Mouse (Mus musculus) A20 (cell line): ENCODE results near the gene Ang5.
"Not testable (repeated sequence)": the region's sequence is repeated elsewhere in the genome, so short reads cannot be mapped to it uniquely, and the experiment has no call there.

Experiments used
- DNase-seq: peaks from one replicate; pipeline ENCODE4 v3.0.0-alpha.2; 2011; ENCODE audit warnings: low read depth, low spot score

The Ang5 gene

GRCm38 (mm10) chr14:43956769-43957168 lies at the start of gene Ang5:
Ang5 (plus strand) TSS chr14:43957069.
- DNase-seq = not testable (repeated sequence)

- DNase-seq = not testable (repeated sequence)
Measured at GRCm38 (mm10) chr14:43918214-43918613, 38.7 kb upstream of the Ang5 start.

- not testable (repeated sequence) for DNase-seq
Measured at GRCm38 (mm10) chr14:43923459-43923858, 33.4 kb upstream of the Ang5 start, which contains the start of gene Ear10. Ear10 (minus strand) TSS chr14:43923559.

GRCm38 (mm10) chr14:43924688-43925403 lies 32.0 kb upstream of the Ang5 start, which contains the start of gene Gm8113:
Gm8113 (plus strand) TSS chr14:43925390.
- not testable (repeated sequence) for DNase-seq

DNA sequence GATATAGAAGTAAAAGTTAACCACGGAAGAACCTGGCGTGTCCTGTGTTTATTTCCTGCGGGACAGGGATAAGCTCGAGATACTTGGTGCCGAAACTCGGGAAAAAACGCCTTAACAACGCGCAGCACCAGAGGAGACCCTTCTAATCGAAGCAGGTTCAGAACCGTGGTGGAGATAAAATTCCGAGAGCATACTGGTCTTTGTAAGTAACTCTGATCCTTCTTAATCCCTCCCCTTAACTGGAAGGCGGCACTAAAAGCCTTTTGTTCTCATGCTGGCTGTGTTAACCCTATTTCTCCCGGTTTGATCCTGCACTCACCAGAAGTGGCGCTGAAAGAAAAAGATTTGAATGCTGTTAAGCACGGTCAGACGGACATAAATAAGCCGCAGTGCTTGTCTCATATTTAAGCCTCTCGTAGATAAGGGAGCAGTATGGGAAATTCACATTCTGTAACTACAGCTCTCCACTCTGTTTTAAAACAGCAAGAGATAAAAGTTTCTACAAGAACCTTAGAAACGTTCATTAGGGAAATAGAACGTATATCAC lies 31.4 kb upstream of the Ang5 start:
- not testable (repeated sequence) for DNase-seq

GRCm38 (mm10) chr14:43932991-43933390 lies 23.9 kb upstream of the Ang5 start:
- not testable (repeated sequence) for DNase-seq

DNA sequence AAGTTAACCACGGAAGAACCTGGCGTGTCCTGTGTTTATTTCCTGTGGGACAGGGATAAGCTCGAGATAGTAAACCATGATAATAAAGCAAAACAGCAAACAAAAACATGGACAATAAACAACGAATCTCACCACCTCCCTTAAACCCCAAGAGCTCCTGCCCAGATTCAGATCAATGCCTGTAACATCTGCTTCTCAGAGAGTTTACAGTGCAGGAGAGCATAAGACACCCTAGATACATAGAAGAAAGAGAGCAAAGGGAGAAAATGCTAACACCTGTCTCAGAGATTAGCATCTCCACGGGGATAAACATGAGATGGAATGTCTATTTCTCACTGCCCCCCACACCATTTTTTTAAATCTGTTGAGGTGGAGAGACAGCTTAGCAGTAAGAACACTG lies 23.5 kb upstream of the Ang5 start:
- not testable (repeated sequence) for DNase-seq

- DNase-seq = not testable (repeated sequence)
Measured at GRCm38 (mm10) chr14:43953382-43953781, 3.5 kb upstream of the Ang5 start.

GRCm38 (mm10) chr14:43955074-43955473 lies 1.8 kb upstream of the Ang5 start:
- not testable (repeated sequence) for DNase-seq

GRCm38 (mm10) chr14:43983454-43983853 lies 26.6 kb downstream of the Ang5 start:
- DNase-seq = no peak

DNA sequence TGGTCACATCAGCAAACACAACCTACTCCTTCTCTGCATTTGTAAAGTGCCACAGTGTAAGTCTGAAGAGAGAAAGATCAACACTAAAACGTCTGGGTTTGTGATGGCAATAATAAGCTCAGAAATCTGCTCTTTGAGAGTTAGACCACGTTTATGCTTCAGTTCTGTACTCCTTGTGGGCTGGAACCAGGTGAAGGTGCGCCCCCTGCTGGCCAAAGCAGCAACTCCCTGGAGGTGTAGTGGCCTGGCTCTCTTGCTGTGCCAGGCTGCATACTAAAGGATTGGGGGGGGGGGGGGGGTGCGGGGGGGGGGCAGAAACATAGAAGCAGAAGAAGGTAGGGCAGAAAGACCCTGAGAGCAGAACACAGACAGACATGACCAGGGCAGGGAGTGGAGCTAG lies 27.0 kb downstream of the Ang5 start:
- DNase-seq = no peak

- no peak for DNase-seq
Measured at GRCm38 (mm10) chr14:43986147-43986546, 29.3 kb downstream of the Ang5 start.

DNA sequence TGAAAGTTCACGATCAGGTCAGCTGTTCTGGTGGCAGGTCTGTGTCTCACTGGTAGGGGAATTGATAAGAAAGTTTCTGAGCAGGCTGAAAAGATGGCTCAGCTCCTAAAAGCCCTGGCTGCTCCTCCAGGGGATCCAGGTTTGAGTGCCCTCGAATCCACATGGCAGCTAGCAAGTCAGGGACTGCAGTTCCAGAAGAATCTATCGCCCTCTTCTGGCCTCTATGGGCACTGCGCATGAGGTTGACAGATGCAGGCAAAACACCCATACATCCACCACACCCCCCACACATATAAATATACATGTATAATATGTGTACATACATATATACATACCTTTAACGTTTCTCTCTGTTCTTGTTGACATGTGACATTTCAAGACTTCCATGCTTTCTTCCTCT lies 30.5 kb downstream of the Ang5 start:
- DNase-seq = peak; percentile 20

GRCm38 (mm10) chr14:43998455-43999000 lies 41.7 kb downstream of the Ang5 start:
- DNase-seq = not testable (repeated sequence)

DNA sequence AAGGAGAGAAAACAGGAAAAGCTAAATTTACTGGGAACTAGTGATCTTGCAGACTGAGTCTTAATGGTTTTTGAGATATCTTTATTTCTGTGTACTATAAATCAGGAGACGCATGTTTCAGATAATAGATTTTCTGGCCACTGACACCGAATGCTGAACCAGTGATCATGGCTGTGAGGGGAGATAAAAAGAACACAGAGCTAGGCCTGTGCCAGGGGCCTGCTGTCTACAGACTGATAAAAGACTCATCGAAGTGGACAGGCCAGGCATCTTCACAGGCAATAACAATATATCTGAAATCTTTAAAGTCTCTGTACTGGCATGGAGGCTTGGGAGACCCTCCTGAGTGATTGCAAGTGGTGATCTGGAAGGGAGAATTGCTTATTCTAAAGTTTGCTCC lies 44.7 kb downstream of the Ang5 start:
- no peak for DNase-seq

DNA sequence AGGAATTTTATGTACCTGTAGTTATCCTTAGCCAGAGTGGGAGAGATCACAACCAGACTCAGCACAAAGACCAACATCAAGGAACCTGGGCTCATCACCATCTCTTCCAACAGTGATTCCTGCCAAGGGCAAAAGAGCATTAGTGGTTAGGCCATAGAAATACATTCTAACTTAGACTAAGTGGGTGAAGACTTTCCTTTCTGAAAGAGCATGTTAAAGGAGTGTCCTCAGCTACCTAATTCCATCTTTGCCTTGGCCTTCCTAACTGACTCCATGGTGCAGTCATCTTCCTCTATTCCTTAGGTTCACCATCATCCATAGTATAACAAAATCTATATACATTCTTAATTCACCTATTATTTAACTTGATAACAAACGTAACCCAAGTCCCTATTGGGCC lies 45.3 kb downstream of the Ang5 start, which contains the start of gene Ang6:
Gene Ang6 (minus strand): TSS at position 101 of the 400 bp plus-strand sequence.
- DNase-seq = no peak

DNA sequence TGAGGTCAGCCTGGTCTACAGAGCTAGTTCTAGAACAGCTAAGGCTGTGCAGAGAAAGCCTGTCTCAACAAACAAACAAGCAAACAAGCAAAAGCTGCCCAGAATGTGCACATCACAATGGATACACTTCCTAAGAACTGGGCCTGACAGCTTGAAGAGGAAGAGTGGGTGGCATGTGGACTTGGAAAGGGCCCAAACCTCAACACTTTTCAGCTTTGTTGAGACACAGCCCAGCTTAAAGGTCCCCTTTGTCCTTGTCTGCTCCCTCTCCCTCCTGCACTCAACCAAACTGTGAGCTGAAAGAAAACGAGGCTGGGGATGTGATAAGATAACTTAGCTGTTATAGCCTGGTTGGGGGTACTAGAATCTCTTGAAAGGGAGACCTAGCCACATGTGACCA lies 51.2 kb downstream of the Ang5 start:
- not testable (repeated sequence) for DNase-seq

DNA sequence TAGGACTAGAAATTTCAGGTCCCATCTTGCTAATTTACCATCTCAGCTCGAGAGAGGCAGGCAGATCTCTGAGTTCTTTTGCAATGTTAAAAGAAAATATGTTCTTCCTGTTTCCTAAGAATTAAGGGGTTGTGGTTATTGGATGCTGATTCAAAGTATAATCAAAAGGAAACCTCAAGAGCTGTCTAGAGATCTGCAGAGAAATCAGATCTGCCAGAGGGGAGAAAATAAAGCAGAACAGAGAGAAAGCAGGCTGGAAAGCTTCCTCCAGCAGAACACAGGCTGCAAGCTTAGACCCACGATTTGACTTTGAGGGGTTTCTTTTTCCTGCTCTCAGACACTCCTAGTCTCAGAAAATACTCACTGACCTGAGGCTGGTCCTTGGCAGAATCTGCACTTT lies 52.8 kb downstream of the Ang5 start:
- not testable (repeated sequence) for DNase-seq
